Mouse (Mus musculus) frontal cortex, postnatal 36 days (tissue): ENCODE measurements around the gene Fars2.
"Not testable (repeated sequence)": the region's sequence is repeated elsewhere in the genome, so short reads cannot be mapped to it uniquely, and the experiment has no call there.

ENCODE experiments used
- DNase-seq, 2 experiments: peaks; one replicate each; pipeline ENCODE4 v3.0.0; 2022; ENCODE audit warnings: low spot score in 2 of 2

Gene Fars2

GRCm38 (mm10) chr13:36460473-36460872 is 343.3 kb downstream of the Fars2 start:
- DNase-seq = no peak

- DNase-seq = no peak
These were observed 346.5 kb downstream of the Fars2 start for GRCm38 (mm10) chr13:36463669-36464068.

- not testable (repeated sequence) for DNase-seq
These were observed 348.9 kb downstream of the Fars2 start for GRCm38 (mm10) chr13:36466076-36466475.

GRCm38 (mm10) chr13:36466515-36466921 is 349.3 kb downstream of the Fars2 start:
- DNase-seq = no peak

GRCm38 (mm10) chr13:36467849-36468248 is 350.6 kb downstream of the Fars2 start:
- DNase-seq = no peak

GRCm38 (mm10) chr13:36468963-36469362 is 351.8 kb downstream of the Fars2 start:
- DNase-seq = no peak

- DNase-seq = no peak
These were observed 352.4 kb downstream of the Fars2 start for GRCm38 (mm10) chr13:36469412-36470125.

- DNase-seq = no peak
These were observed 360.4 kb downstream of the Fars2 start for GRCm38 (mm10) chr13:36477648-36478047.

- DNase-seq = no peak
These were observed 361.0 kb downstream of the Fars2 start for GRCm38 (mm10) chr13:36478243-36478642.

- DNase-seq = no peak
These were observed 362.9 kb downstream of the Fars2 start for GRCm38 (mm10) chr13:36480101-36480500.

- DNase-seq = no peak
These were observed 367.2 kb downstream of the Fars2 start for GRCm38 (mm10) chr13:36484391-36484790.

- no peak for DNase-seq
These were observed 369.5 kb downstream of the Fars2 start for GRCm38 (mm10) chr13:36486756-36487155.

GRCm38 (mm10) chr13:36489365-36489764 is 372.2 kb downstream of the Fars2 start:
- no peak for DNase-seq

- DNase-seq = no peak
These were observed 373.4 kb downstream of the Fars2 start for GRCm38 (mm10) chr13:36490612-36491011.

- peak in 1 of 2 experiments; percentile 51 for DNase-seq
These were observed 375.2 kb downstream of the Fars2 start for GRCm38 (mm10) chr13:36492397-36492796.

- DNase-seq = peak in 1 of 2 experiments; percentile 37
These were observed 376.1 kb downstream of the Fars2 start for GRCm38 (mm10) chr13:36493294-36493693.

GRCm38 (mm10) chr13:36493762-36494161 is 376.6 kb downstream of the Fars2 start:
- DNase-seq = no peak

GRCm38 (mm10) chr13:36495980-36496379 is 378.8 kb downstream of the Fars2 start:
- no peak for DNase-seq

GRCm38 (mm10) chr13:36497346-36497745 is 380.1 kb downstream of the Fars2 start:
- no peak for DNase-seq

GRCm38 (mm10) chr13:36500370-36500905 is 383.2 kb downstream of the Fars2 start:
- no peak for DNase-seq

- peak; percentile 38 to 72 for DNase-seq
These were observed 386.3 kb downstream of the Fars2 start for GRCm38 (mm10) chr13:36503551-36503950.

GRCm38 (mm10) chr13:36503991-36504390 is 386.8 kb downstream of the Fars2 start:
- peak; percentile 43 to 46 for DNase-seq

- peak in 1 of 2 experiments; percentile 63 for DNase-seq
These were observed 388.5 kb downstream of the Fars2 start for GRCm38 (mm10) chr13:36505730-36506129.
